Mouse (Mus musculus): ENCODE data around the gene Slc39a7.

DNA sequence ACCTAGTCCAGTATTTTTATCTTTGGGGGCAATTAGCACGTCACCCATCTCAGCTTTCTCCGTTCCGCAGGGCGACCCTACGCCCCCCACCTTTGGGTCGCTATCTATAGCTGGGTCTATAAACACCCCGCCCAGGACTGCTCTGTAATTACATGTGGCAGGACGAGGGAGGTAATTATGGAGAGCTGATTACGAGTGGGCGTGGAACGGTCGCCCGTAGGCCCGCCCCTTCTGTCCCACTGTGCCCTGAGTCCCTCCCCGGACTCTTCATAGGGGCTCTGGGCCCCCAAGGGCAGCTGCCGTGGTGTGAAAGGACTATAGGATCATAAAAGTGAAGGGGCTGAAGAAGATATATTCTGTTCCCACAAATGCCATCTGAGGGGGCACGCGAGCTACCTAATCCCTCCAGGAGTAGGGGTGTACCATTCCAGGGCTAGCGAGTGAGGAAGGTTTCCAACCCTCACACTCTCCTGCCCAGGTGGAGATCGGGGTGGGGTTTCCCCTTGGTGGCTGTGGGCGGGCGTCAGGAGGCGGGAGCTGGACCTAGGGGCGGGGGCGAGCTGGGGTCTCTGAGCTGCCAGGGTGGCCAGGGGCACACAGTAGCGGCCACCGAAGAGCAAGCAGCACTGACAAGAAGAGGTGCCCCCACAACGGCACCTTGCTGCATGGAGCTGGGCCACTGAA lies 7.5 kb upstream of the Slc39a7 start, which contains the start of gene Col11a2:
- TF ChIP-seq CTCF (IDR thresholded peaks at IDR 0.05; ENCODE audit: low read depth, low read length) (no peak), POLR2A (IDR thresholded peaks at IDR 0.05; ENCODE audit: insufficient read depth, low read length) (no peak), EP300 (IDR thresholded peaks at IDR 0.05; ENCODE audit: insufficient read depth, low read depth, low read length) (no peak)
